ENCODE assay signal across 14 mouse cellular contexts in the genomic region with DNA sequence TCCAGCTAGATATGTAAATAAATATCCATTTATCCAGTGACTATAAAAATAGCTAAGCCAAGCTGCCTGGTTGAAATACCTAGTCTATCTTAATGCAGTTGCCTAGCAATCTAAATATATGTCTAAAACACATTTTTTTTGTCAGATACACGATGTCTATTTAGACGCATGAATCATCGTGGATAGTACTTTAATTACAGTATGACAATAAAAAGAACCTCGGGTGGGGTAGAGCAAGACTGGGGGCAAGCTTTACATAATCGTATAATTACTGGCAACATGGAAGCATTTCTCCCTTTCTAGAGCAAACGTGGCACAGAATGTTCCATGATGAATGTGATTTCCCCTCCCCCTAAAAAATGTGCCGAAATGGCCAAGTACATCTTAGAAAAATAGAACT.
"Had no signal": no experiment of that assay in that cellular context is flagged by ENCODE, and none has a peak within 500 bp of the region (broad histone marks: within the 10 kb centered on the region; RNA-seq: fewer than 3 reads in every experiment).

No protein-coding gene starts in this region.

- H3K9ac ChIP-seq: limb, embryonic 15.5 days; liver, embryonic 12.5 days; midbrain, embryonic 13.5 days; neural tube, embryonic 15.5 days had no signal

- H3K4me1 ChIP-seq: limb, embryonic 15.5 days; liver, embryonic 12.5 days had no signal

- H3K4me3 ChIP-seq: limb, embryonic 15.5 days; liver, embryonic 12.5 days; midbrain, embryonic 13.5 days; myocyte; neural tube, embryonic 15.5 days had no signal

- DNase-seq: kidney, adult 8-10 months; kidney, postnatal 25 days; lung, postnatal 10 days; right cerebral cortex, postnatal 4 days; spleen, adult 18-20 months; thymus, adult 2 months; thymus, postnatal 25 days had no signal

- H3K27me3 ChIP-seq: limb, embryonic 15.5 days; liver, embryonic 12.5 days; midbrain, embryonic 13.5 days; neural tube, embryonic 15.5 days had no signal

- ATAC-seq: inflammation-experienced regulatory T-cells, adult 6 months; intestine, postnatal 0 days; liver, embryonic 12.5 days; midbrain, embryonic 13.5 days had no signal

- H3K9me3 ChIP-seq: limb, embryonic 15.5 days; liver, embryonic 12.5 days; midbrain, embryonic 13.5 days; neural tube, embryonic 15.5 days had no signal

- H3K27ac ChIP-seq: limb, embryonic 15.5 days; liver, embryonic 12.5 days; neural tube, embryonic 15.5 days had no signal

- H3K36me3 ChIP-seq: limb, embryonic 15.5 days; liver, embryonic 12.5 days; midbrain, embryonic 13.5 days; neural tube, embryonic 15.5 days had no signal

- H3K4me2 ChIP-seq: limb, embryonic 15.5 days; liver, embryonic 12.5 days; midbrain, embryonic 13.5 days; neural tube, embryonic 15.5 days had no signal
